Mouse (Mus musculus): Measurements from ENCODE around the gene Myoz2.

Myoz2 gene

DNA sequence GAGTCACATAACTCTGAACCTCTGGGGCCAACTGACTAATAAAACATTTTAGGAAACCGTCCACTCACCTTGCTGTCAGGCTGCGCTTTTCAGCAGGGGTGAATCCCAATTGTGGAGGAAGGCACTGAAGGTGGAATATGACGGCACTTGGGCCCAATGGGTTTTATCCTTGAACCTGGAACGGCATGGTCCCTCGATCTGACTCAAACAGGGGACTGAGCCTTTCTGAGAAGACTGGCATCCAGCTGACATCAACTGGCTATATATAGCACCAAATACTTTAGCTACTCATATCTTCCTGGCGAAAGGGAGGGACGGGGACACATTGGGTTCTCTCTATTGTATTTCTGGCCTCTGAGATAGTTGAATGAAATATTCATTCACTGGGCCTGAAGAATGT lies at the start of gene Myoz2:
Gene Myoz2, minus strand, starts transcription at position 264 of the 400 bp plus-strand sequence.
- DNase-seq (ENCODE audit: low read depth, low spot score) = no peak

- DNase-seq (ENCODE audit: low read depth, low spot score) = no peak
Observed at GRCm38 (mm10) chr3:123081665-123082064, 46.9 kb upstream of the Myoz2 start.

- no peak for DNase-seq (ENCODE audit: low read depth, low spot score)
Observed at GRCm38 (mm10) chr3:123080943-123081342, 46.1 kb upstream of the Myoz2 start.

DNA sequence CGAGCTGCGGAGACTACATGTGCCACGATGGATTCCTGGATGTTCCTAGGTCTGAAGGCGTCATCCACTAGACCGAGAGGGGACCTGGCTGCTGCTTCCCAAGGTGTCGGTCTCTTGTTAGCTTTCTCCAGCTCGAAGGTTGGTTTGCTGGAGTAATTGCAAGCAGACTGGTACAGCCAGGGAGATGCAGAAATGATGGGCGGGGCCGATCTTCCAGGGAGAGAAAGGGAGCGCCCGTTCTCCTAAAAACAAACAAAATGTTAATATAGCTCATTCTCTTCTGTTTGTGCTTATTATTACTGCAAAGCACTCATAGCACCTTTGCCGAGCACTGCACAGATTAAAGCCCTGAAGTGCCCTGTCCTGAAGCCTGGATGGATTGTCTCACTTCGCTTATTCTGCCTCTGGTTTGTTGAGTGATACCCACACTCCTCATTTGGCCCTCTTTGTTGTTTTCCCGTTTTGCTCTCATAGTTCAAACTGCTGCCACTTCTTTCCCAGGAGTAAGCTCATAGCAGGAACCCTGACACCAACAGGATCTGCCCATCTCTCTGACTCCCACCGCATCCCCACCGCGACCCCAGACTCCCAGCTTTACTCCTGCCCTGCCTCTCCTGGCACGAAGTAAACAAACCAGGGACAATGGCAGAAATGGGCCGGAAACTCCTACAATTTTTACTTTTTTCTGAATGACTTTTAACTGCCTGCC lies 45.4 kb upstream of the Myoz2 start:
- DNase-seq (ENCODE audit: low read depth, low spot score) = no peak

DNA sequence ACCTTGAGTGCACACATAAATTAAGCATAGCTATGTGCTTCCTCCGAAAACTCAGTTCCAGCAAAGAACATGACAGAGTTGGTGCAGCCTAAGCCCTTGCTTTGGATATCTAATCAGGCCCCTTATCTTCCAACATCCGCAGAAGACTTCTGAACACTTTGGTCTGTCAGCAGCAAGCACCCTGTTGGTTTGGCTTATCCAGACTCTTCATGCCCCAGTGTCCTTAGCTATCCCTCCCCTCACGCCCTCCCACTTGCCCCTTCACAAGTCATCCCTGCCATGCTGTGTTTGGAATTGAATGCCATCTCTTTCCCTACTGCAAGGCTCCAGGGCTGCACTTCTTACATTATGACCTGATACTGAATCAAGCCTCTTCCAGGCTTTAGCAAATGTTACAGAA lies 40.9 kb upstream of the Myoz2 start:
- DNase-seq (ENCODE audit: low read depth, low spot score) = no peak

DNA sequence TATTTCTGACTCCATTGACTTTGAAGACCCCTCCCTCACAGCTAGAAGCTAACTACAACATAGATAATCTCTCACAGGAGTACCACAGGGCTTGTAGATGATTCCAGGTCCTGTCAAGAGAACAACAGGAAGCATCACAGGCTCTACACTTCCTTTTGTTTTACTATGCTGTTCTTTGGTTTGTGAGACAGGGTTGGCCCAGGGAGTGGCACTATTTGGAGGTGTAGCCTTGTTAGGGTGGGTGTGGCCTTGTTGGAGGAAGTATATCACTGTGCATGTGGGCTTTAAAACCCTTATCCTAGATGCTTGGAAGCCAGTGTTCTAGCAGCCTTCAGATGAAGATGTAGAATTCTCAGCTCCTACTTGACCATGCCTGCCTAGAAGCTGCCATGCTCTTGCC lies 40.2 kb upstream of the Myoz2 start:
- DNase-seq (ENCODE audit: low read depth, low spot score) = no peak

DNA sequence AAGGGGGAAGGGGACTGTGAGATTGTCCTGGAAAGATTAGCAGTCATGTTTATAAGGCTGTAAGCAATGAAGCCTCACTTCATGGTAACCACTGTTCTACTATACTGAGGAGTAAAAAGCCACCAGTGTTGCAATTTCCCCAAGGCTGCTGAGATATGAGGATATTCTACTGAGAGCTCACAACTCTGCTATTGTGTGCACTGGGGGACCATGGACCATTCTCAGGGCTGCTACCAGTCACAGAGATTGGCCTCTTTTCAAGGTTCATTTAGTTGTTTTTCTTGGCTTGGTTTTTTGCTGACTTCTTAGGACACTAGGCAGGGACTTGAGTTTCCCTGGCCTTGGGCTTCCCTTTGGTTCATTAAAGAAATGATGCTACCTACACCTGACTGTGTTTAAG lies 38.5 kb upstream of the Myoz2 start:
- DNase-seq (ENCODE audit: low read depth, low spot score) = no peak

- no peak for DNase-seq (ENCODE audit: low read depth, low spot score)
Observed at GRCm38 (mm10) chr3:123072472-123072871, 37.7 kb upstream of the Myoz2 start.

DNA sequence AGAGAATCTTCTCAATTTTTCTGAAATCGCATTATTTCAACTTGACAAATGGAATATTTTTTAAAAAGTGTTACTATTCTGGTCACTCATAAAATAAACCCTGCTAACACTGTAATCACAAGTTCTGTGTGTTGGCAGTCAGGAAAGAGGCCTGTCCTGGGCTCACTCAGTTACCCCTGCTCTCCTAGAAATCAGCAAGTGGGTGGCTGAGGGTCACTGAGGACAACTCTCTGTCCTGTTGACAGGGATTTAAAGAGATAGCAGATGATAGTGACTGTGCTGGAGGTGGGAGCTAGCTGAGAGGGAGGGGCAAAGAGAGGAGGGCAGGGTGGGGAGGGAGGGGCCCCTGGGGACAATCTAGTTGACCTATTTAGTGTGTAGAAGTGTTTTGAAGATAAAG lies 36.2 kb upstream of the Myoz2 start:
- no peak for DNase-seq (ENCODE audit: low read depth, low spot score)

- no peak for DNase-seq (ENCODE audit: low read depth, low spot score)
Observed at GRCm38 (mm10) chr3:123066836-123067235, 32.0 kb upstream of the Myoz2 start.

DNA sequence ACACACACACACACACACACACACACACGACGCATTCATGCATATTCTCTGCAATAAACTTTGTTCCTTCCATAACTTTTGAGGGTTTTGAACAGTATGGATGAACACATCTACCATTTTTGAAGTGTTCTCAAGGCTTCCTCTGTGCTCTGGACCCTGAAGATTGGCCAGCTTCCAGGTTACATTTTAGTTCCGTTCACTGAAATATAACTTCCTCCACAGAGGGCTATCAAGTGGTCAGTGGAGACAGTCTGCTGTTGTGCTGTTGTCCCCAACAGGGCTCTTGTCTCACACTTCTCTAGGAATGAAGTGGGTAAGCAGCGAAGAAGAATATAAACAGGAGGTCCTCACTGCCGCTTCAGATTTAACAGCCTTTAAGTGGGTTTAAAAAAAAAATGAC lies 30.7 kb upstream of the Myoz2 start:
- no peak for DNase-seq (ENCODE audit: low read depth, low spot score)

DNA sequence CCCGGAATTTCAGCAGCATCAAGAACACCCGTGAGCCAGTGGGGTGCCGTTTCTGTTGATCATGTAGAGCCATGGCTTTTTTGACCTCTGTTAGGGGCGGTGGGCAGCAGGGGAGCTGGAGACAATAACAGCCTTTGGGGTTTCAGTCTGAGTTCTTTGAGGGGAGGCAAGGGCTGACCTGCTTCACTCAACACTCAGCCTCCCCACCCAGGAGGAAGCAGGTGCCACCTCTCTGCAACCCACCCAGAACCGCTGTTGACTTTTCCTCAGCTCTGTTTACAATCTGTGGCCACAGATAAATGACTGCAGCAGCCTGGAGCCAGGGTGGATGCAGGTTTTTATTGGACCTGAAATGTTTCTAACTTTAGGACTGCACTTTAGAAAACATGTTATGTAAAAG lies 29.4 kb upstream of the Myoz2 start:
- peak; percentile 12 for DNase-seq (ENCODE audit: low read depth, low spot score)

DNA sequence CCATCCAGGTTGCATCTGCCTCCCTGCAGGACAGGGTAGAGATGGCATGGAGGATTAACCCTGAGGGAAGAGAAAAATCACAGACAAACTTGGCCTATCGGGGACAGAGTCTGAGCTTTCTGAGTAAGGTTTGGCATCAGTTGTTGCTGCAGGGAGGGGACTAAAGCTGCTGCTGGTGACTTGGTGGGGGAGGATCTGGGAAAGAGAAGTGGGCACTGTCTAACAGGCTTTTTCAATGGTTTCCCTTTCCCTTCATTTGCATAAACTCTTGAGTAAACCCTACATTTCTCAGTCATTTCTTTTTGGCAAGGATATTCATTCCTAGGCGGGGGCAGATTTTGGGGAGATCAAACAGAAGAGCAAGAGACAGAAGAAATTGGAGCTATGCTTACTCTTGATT lies 27.1 kb upstream of the Myoz2 start:
- no peak for DNase-seq (ENCODE audit: low read depth, low spot score)

GRCm38 (mm10) chr3:123058832-123059231 lies 24.0 kb upstream of the Myoz2 start:
- DNase-seq (ENCODE audit: low read depth, low spot score) = no peak

- peak; percentile 8 for DNase-seq (ENCODE audit: low read depth, low spot score)
Observed at GRCm38 (mm10) chr3:123054178-123054577, 19.4 kb upstream of the Myoz2 start.

GRCm38 (mm10) chr3:123053192-123053938 lies 18.6 kb upstream of the Myoz2 start:
- DNase-seq (ENCODE audit: low read depth, low spot score) = no peak

GRCm38 (mm10) chr3:123042308-123042707 lies 7.5 kb upstream of the Myoz2 start:
- DNase-seq (ENCODE audit: low read depth, low spot score) = no peak

DNA sequence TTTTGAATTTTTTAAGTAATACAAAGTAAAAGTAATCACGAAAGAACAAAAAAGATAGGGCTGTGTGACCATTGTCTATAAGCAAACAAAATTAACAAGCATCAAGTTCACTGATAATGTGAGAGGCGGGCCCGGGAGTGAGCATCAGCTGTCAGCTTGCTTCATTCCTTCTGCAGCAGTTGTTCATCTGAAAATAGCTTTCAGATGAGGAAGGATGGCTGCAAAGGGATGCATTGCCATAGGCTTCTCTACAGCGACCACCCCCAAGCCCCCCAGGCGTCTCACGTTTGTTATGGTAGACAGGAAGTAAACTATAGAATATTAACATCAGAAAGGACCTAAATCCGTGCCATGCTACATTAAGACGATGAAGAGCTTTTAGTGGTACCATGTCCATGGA lies 1.0 kb downstream of the Myoz2 start:
- DNase-seq (ENCODE audit: low read depth, low spot score) = no peak

GRCm38 (mm10) chr3:123025634-123026033 lies 9.2 kb downstream of the Myoz2 start:
- DNase-seq (ENCODE audit: low read depth, low spot score) = peak; percentile 9

DNA sequence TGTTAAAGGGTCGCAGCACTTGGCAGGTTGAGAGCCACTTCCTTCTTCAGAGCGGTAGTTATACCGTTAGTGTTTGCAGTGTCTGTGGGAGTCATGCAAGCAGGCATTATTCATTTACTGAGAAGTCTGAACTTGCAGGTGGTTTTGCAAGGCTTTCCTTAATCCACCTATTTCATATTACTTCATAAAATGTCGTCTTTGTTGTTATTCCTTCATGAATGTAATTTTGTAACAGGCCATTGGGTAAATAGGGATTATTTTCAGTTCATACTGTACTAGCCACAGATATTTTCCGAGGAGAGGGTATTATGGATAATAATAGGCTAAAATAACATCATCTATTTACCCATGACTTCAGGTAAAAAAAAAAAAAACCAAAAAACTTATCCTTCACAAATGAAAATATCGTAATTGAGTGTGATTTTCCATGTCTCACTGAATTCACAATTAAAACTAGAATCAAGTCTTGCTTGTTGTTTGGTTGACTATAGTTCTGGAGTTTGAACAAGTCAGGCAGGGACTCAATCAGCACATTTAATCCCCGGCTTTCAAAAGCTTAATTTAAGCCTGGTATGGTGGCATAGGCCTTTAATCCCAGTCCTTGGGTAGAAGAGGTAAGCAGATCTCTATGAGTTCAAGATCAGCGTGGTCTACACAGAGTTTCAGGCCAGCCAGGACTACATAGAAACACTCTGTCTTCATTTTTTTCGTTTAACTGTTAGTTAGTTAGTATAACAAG lies 10.2 kb downstream of the Myoz2 start:
- DNase-seq (ENCODE audit: low read depth, low spot score) = no peak

GRCm38 (mm10) chr3:123018792-123019191 lies 16.0 kb downstream of the Myoz2 start:
- DNase-seq (ENCODE audit: low read depth, low spot score) = no peak

- DNase-seq (ENCODE audit: low read depth, low spot score) = no peak
Observed at GRCm38 (mm10) chr3:123013476-123013875, 21.3 kb downstream of the Myoz2 start.

GRCm38 (mm10) chr3:123009417-123009816 lies 25.4 kb downstream of the Myoz2 start:
- DNase-seq (ENCODE audit: low read depth, low spot score) = no peak

Data from forelimb bud, embryonic 11.5 days (tissue).